Mouse (Mus musculus) lung, postnatal 25 days (tissue): ENCODE results near the gene Csmd2.

Source experiments
- DNase-seq: peaks from one replicate; pipeline ENCODE4 v3.0.0; 2022; ENCODE audit warnings: low spot score

Csmd2 gene

GRCm38 (mm10) chr4:128245201-128245600, 257.5 kb downstream of the Csmd2 start:
- no peak for DNase-seq

GRCm38 (mm10) chr4:128248676-128249075, 261.0 kb downstream of the Csmd2 start:
- no peak for DNase-seq

GRCm38 (mm10) chr4:128259211-128259610, 271.6 kb downstream of the Csmd2 start:
- no peak for DNase-seq

GRCm38 (mm10) chr4:128260907-128261560, 273.4 kb downstream of the Csmd2 start, which contains the start of gene Hmgb4:
Gene Hmgb4, minus strand, starts transcription at chr4:128260957.
- DNase-seq: no peak

- no peak for DNase-seq
These were observed 276.8 kb downstream of the Csmd2 start for GRCm38 (mm10) chr4:128264491-128264890.

- no peak for DNase-seq
These were observed 277.7 kb downstream of the Csmd2 start for GRCm38 (mm10) chr4:128265341-128265740.

GRCm38 (mm10) chr4:128269261-128269875, 281.7 kb downstream of the Csmd2 start:
- DNase-seq: no peak

GRCm38 (mm10) chr4:128270177-128270576, 282.5 kb downstream of the Csmd2 start:
- no peak for DNase-seq

GRCm38 (mm10) chr4:128270931-128271330, 283.3 kb downstream of the Csmd2 start:
- DNase-seq: no peak

GRCm38 (mm10) chr4:128272501-128272900, 284.8 kb downstream of the Csmd2 start:
- DNase-seq: no peak

GRCm38 (mm10) chr4:128273146-128273545, 285.5 kb downstream of the Csmd2 start:
- no peak for DNase-seq

GRCm38 (mm10) chr4:128275116-128275515, 287.5 kb downstream of the Csmd2 start:
- no peak for DNase-seq

GRCm38 (mm10) chr4:128275586-128275985, 287.9 kb downstream of the Csmd2 start:
- no peak for DNase-seq

- DNase-seq: no peak
These were observed 297.4 kb downstream of the Csmd2 start for GRCm38 (mm10) chr4:128285009-128285408.

- DNase-seq: no peak
These were observed 300.4 kb downstream of the Csmd2 start for GRCm38 (mm10) chr4:128288095-128288494.

- no peak for DNase-seq
These were observed 316.4 kb downstream of the Csmd2 start for GRCm38 (mm10) chr4:128304049-128304448.

GRCm38 (mm10) chr4:128306011-128306410, 318.4 kb downstream of the Csmd2 start:
- DNase-seq: no peak

GRCm38 (mm10) chr4:128315328-128315727, 327.7 kb downstream of the Csmd2 start:
- peak; percentile 2 for DNase-seq

- DNase-seq: no peak
These were observed 330.3 kb downstream of the Csmd2 start for GRCm38 (mm10) chr4:128317951-128318350.

GRCm38 (mm10) chr4:128325511-128325910, 337.9 kb downstream of the Csmd2 start:
- no peak for DNase-seq

GRCm38 (mm10) chr4:128326755-128327154, 339.1 kb downstream of the Csmd2 start:
- DNase-seq: no peak

GRCm38 (mm10) chr4:128327421-128327820, 339.8 kb downstream of the Csmd2 start:
- DNase-seq: no peak

GRCm38 (mm10) chr4:128330519-128330918, 342.9 kb downstream of the Csmd2 start:
- DNase-seq: peak; percentile 4

GRCm38 (mm10) chr4:128340457-128340856, 352.8 kb downstream of the Csmd2 start:
- DNase-seq: no peak
